Mouse (Mus musculus): ENCODE data around the gene Mt2. TPM values are rescaled to one million over a fixed set of nuclear protein-coding genes. Genes with fewer than 3 reads are reported as not detected.
A peak's percentile ranks its signal among the peaks of the same experiment; 100 is the strongest.

The Mt2 gene
- polyA plus RNA-seq, 1 experiment from 2014 or later, result 28.9 TPM

- Histone ChIP-seq H3K36me3 (ENCODE audit: control insufficient read depth, insufficient read depth, low read length) (no peaks in the 10 kb centered on the region), H3K27me3 (ENCODE audit: control insufficient read depth, insufficient read depth, low read length) (peaks cover 44% of the 10 kb centered on the region), H3K4me3 (ENCODE audit: low read depth, low read length) (peak overlapping the region; percentile 24), H3K4me1 (ENCODE audit: control insufficient read depth, insufficient read depth, low read length) (peaks cover 10% of the 10 kb centered on the region; the same call in 1 of the 2 replicates), H3K4me2 (ENCODE audit: low read depth, low read length) (peak overlapping the region; percentile 53), H3K27ac (ENCODE audit: low read depth, low read length) (no peak overlapping the region), H3K9ac (replicated peaks; ENCODE audit: low read depth, low read length) (no peak overlapping the region), H3K9me3 (ENCODE audit: control insufficient read depth, low read length) (no peaks in the 10 kb centered on the region)
- WGBS, result 4% methylated on average over 25 of the region's 25 CpGs
- no peak for ATAC-seq (ENCODE audit: low read depth)
These were observed 7.5 kb downstream of the Mt2 start for GRCm38 (mm10) chr8:94179713-94180560.

DNA sequence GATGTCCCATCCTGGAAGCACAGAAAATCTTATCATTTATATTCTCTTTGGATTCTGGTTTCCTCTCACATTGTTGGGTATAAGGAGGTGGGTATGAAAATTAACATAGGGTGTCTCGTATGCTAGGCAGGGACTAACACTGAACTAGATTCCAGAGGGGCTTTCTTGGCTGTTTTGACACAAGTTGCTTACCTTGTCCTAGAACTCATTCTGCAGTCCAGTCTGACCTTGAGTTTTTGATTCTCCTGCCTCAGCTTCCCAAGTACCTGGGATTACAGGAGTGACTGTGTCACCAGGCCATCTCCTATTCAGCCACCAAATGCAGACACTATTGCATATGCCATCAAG, 8.1 kb downstream of the Mt2 start:
- ATAC-seq (ENCODE audit: low read depth), result no peak
- Histone ChIP-seq H3K4me3 (ENCODE audit: low read depth, low read length) (no peak overlapping the region), H3K27ac (ENCODE audit: low read depth, low read length) (no peak overlapping the region), H3K4me1 (ENCODE audit: control insufficient read depth, insufficient read depth, low read length) (peaks cover 10% of the 10 kb centered on the region; the same call in 1 of the 2 replicates), H3K4me2 (ENCODE audit: low read depth, low read length) (peak overlapping the region; percentile 53; the same call in 1 of the 2 replicates), H3K27me3 (ENCODE audit: control insufficient read depth, insufficient read depth, low read length) (peaks cover 42% of the 10 kb centered on the region), H3K9me3 (ENCODE audit: control insufficient read depth, low read length) (no peaks in the 10 kb centered on the region), H3K9ac (replicated peaks; ENCODE audit: low read depth, low read length) (no peak overlapping the region), H3K36me3 (ENCODE audit: control insufficient read depth, insufficient read depth, low read length) (no peaks in the 10 kb centered on the region)
- 70% methylated on average over 1 of the region's 1 CpGs for WGBS

DNA sequence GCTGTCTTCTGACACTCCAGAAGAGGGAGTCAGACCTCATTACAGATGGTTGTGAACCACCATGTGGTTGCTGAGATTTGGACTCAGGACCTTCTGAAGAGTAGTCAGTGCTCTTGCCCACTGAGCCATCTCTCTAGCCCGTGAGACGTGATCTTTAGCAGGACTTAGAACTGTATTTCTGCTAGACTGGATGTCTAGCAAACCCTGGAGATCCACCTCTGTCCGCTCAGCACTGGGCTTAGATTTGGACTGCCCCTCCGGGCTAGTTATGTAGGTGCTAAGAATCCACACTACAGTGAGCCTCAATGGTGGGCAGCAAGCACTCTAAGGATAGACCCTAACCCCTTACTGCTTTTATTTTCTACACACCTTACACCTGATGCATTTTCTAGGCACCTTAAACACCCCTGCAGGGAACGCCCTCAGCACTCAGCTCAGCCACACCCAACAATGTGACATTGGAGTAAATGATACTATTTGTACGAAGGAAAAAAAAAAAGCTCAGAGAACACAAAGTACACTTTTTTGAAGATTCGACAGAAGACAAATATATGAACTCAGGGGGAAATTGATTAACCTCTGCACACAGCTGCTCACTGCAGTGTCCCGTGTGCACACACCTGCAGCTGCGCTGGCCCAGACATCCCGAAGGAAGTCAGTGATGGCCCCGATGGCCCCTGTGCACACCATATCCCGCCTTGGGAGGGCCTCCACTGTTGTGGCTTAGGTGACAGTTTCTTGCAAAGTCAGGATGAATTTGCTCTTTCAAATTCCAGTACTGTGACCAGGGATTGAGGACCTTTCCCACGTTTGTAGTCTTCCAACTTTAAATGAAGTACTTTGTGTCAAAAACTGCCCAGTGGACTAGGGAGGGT, 9.8 kb downstream of the Mt2 start:
- no peak for ATAC-seq (ENCODE audit: low read depth)
- no peak overlapping the region for H3K4me3 ChIP-seq (ENCODE audit: low read depth, low read length)
- no peak overlapping the region for H3K9ac ChIP-seq (replicated peaks; ENCODE audit: low read depth, low read length)
- H3K4me1 ChIP-seq (ENCODE audit: control insufficient read depth, insufficient read depth, low read length), result peaks cover 15% of the 10 kb centered on the region; the same call in 1 of the 2 replicates
- no peak overlapping the region for H3K27ac ChIP-seq (ENCODE audit: low read depth, low read length)
- peaks cover 53% of the 10 kb centered on the region for H3K27me3 ChIP-seq (ENCODE audit: control insufficient read depth, insufficient read depth, low read length)
- H3K9me3 ChIP-seq (ENCODE audit: control insufficient read depth, low read length), result no peaks in the 10 kb centered on the region
- no peak overlapping the region; the same call in 1 of the 2 replicates for H3K4me2 ChIP-seq (ENCODE audit: low read depth, low read length)
- H3K36me3 ChIP-seq (ENCODE audit: control insufficient read depth, insufficient read depth, low read length), result no peaks in the 10 kb centered on the region
- WGBS, result 66% methylated on average over 13 of the region's 13 CpGs

DNA sequence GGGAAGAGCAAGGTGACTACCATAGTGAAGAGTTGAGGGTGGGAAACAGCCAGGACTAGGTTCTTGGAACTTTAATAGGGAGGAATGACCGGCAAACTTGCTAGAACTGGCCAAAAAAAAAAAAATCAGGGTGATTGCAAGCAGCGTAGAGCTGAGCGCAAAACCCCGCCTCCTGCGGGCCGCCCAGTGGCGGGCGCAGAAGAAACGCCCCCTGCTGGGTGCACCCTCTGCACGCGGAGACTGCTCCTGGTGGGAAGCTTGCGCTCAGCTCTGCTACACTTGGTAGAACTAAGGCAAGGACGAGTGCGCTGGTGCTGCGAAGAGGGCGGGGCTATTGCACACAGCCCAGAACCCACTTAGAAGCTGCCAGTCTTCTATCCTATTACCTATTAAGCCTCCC, 10.7 kb downstream of the Mt2 start:
- WGBS, result 1% methylated on average over 16 of the region's 16 CpGs
- peak; percentile 33; the same call in 1 of the 2 replicates for ATAC-seq (ENCODE audit: low read depth)
- H3K27ac ChIP-seq (ENCODE audit: low read depth, low read length), result no peak overlapping the region

DNA sequence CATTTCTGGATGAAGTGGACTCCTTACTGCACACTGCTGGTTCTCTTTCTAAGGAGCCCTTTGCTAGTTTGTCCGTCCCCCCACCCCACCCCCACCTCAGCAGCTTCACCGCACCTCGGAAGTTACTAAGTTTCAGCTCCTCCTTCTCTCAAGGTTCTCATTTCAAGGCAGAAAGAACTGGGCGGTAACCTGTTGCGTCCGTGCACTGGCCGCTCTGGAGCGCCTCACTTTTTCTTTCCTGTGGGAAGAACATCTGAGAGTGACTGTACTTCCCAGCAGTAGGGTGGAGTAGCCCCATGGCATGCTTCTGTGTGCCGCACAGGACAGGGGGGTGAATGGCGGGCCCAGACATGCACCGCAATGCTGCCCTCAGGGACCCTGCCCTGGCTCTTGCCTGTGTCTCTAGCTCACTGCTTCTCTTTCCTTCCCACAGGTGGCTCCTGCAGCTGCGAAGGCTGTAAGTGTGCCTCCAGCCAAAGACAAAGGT, 11.9 kb downstream of the Mt2 start:
- Histone ChIP-seq H3K27ac (ENCODE audit: low read depth, low read length) (no peak overlapping the region), H3K4me1 (ENCODE audit: control insufficient read depth, insufficient read depth, low read length) (peaks cover 15% of the 10 kb centered on the region; the same call in 1 of the 2 replicates), H3K4me2 (ENCODE audit: low read depth, low read length) (no peak overlapping the region), H3K9ac (replicated peaks; ENCODE audit: low read depth, low read length) (no peak overlapping the region), H3K27me3 (ENCODE audit: control insufficient read depth, insufficient read depth, low read length) (peaks cover 48% of the 10 kb centered on the region), H3K9me3 (ENCODE audit: control insufficient read depth, low read length) (no peaks in the 10 kb centered on the region), H3K4me3 (ENCODE audit: low read depth, low read length) (no peak overlapping the region), H3K36me3 (ENCODE audit: control insufficient read depth, insufficient read depth, low read length) (no peaks in the 10 kb centered on the region)
- no peak for ATAC-seq (ENCODE audit: low read depth)
- WGBS, result 13% methylated on average over 12 of the region's 12 CpGs

More for the DNA sequence above, 10.7 kb downstream of the Mt2 start:
- H3K36me3 ChIP-seq (ENCODE audit: control insufficient read depth, insufficient read depth, low read length), result no peaks in the 10 kb centered on the region
- no peaks in the 10 kb centered on the region for H3K9me3 ChIP-seq (ENCODE audit: control insufficient read depth, low read length)
- peak overlapping the region; percentile 26 for H3K4me2 ChIP-seq (ENCODE audit: low read depth, low read length)
- H3K27me3 ChIP-seq (ENCODE audit: control insufficient read depth, insufficient read depth, low read length), result peaks cover 52% of the 10 kb centered on the region
- H3K9ac ChIP-seq (replicated peaks; ENCODE audit: low read depth, low read length), result no peak overlapping the region
- H3K4me3 ChIP-seq (ENCODE audit: low read depth, low read length), result 0 out of 2 replicates have a peak overlapping the region, but pooled peaks have one; percentile 9
- peaks cover 15% of the 10 kb centered on the region; the same call in 1 of the 2 replicates for H3K4me1 ChIP-seq (ENCODE audit: control insufficient read depth, insufficient read depth, low read length)

GRCm38 (mm10) chr8:94185791-94186190, 13.3 kb downstream of the Mt2 start:
- H3K27ac ChIP-seq (ENCODE audit: low read depth, low read length), result no peak overlapping the region
- ATAC-seq (ENCODE audit: low read depth), result no peak
- peaks cover 39% of the 10 kb centered on the region for H3K27me3 ChIP-seq (ENCODE audit: control insufficient read depth, insufficient read depth, low read length)
- 63% methylated on average over 6 of the region's 6 CpGs for WGBS
- H3K36me3 ChIP-seq (ENCODE audit: control insufficient read depth, insufficient read depth, low read length), result no peaks in the 10 kb centered on the region
- no peak overlapping the region for H3K9ac ChIP-seq (replicated peaks; ENCODE audit: low read depth, low read length)
- H3K4me1 ChIP-seq (ENCODE audit: control insufficient read depth, insufficient read depth, low read length), result peaks cover 11% of the 10 kb centered on the region; the same call in 1 of the 2 replicates
- no peak overlapping the region for H3K4me2 ChIP-seq (ENCODE audit: low read depth, low read length)
- no peak overlapping the region for H3K4me3 ChIP-seq (ENCODE audit: low read depth, low read length)
- no peaks in the 10 kb centered on the region for H3K9me3 ChIP-seq (ENCODE audit: control insufficient read depth, low read length)

DNA sequence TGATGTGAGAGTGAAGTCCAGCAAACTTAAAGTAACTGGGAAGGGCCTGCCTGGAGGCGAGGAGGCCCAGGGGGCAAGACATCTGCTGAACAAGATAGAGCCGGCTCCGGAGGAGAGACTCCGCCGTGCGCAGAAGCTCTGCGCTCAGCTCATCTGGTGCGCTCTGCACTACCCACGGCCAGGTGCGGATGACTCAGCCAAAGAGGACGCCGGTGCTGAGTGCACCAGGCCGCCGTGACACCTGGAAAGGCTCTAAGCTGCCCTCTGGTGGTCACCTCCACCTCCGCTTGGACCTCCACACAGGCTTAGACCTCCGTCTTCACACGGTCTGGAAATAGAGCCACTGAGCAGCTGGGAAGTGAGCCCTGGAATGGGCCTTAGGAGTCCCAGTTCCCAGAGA, 14.1 kb downstream of the Mt2 start:
- ATAC-seq (ENCODE audit: low read depth), result peak; percentile 47; the same call in 1 of the 2 replicates
- H3K4me3 ChIP-seq (ENCODE audit: low read depth, low read length), result no peak overlapping the region
- peak overlapping the region; percentile 29; the same call in 1 of the 2 replicates for H3K9ac ChIP-seq (replicated peaks; ENCODE audit: low read depth, low read length)
- peaks cover 39% of the 10 kb centered on the region for H3K27me3 ChIP-seq (ENCODE audit: control insufficient read depth, insufficient read depth, low read length)
- peak overlapping the region; percentile 23; the same call in 1 of the 2 replicates for H3K4me2 ChIP-seq (ENCODE audit: low read depth, low read length)
- no peaks in the 10 kb centered on the region for H3K36me3 ChIP-seq (ENCODE audit: control insufficient read depth, insufficient read depth, low read length)
- WGBS, result 3% methylated on average over 17 of the region's 17 CpGs
- no peaks in the 10 kb centered on the region for H3K9me3 ChIP-seq (ENCODE audit: control insufficient read depth, low read length)
- H3K27ac ChIP-seq (ENCODE audit: low read depth, low read length), result no peak overlapping the region
- peaks cover 11% of the 10 kb centered on the region; the same call in 1 of the 2 replicates for H3K4me1 ChIP-seq (ENCODE audit: control insufficient read depth, insufficient read depth, low read length)

- Histone ChIP-seq H3K9ac (replicated peaks; ENCODE audit: low read depth, low read length) (no peak overlapping the region), H3K4me2 (ENCODE audit: low read depth, low read length) (no peak overlapping the region), H3K4me3 (ENCODE audit: low read depth, low read length) (no peak overlapping the region), H3K9me3 (ENCODE audit: control insufficient read depth, low read length) (no peaks in the 10 kb centered on the region), H3K36me3 (ENCODE audit: control insufficient read depth, insufficient read depth, low read length) (no peaks in the 10 kb centered on the region), H3K4me1 (ENCODE audit: control insufficient read depth, insufficient read depth, low read length) (peaks cover 11% of the 10 kb centered on the region; the same call in 1 of the 2 replicates), H3K27me3 (ENCODE audit: control insufficient read depth, insufficient read depth, low read length) (peaks cover 34% of the 10 kb centered on the region), H3K27ac (ENCODE audit: low read depth, low read length) (no peak overlapping the region)
- ATAC-seq (ENCODE audit: low read depth), result no peak
- 27% methylated on average over 21 of the region's 21 CpGs for WGBS
These were observed 15.0 kb downstream of the Mt2 start for GRCm38 (mm10) chr8:94187290-94188002.
